Mouse (Mus musculus) heart, postnatal 10 days (tissue): Measurements from ENCODE around the gene Nucb2. TPM values are rescaled to one million over a fixed set of nuclear protein-coding genes. Genes with fewer than 3 reads are reported as not detected.

Experiments
- DNase-seq, 2 experiments: peaks; one replicate each; pipeline ENCODE4 v3.0.0; 2021
- intact Hi-C: fragments of 180-260 bp; cut with DNase I; formaldehyde crosslinking; loops from one replicate; pipeline ENCODE4 v1.15.1; 2025
- total RNA-seq, 2 experiments: library from RNA; stranded (reverse); gene quantifications; 2 replicates each; pipeline ENCODE4 v1.2.3; 2021

The Nucb2 gene
- total RNA-seq, 2 experiments from 2014 or later = 13.8 to 14.4 TPM

DNA sequence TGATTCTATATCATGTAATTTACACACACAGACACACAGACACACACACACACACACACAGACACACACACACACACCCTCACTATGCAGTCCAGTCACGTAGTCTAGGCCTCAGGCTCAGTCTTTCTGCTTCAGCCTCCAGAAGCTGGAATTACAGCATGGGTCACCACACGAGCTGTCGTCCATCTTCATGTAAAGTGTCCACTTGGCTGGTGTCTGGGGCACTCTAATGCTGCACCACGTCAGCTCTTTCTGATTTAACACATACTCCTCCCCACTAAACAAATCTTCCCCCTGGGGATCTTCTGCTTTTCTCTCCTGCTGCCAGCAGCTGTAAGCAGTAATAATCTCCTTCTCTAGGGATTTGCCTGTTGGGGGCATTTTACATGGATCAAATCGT, 13.1 kb downstream of the Nucb2 start:
- DNase-seq = no peak
- intact Hi-C loops = loop anchor here (2.0 kb wide), 1 partner anchor 58 kb away; no protein-coding TSS in a partner anchor

GRCm38 (mm10) chr7:116518155-116518554, 14.0 kb downstream of the Nucb2 start:
- intact Hi-C loops = no loop called here
- peak in 1 of 2 experiments; percentile 9 for DNase-seq

GRCm38 (mm10) chr7:116519805-116520204, 15.6 kb downstream of the Nucb2 start:
- intact Hi-C loops = no loop called here
- peak in 1 of 2 experiments; percentile 22 for DNase-seq

DNA sequence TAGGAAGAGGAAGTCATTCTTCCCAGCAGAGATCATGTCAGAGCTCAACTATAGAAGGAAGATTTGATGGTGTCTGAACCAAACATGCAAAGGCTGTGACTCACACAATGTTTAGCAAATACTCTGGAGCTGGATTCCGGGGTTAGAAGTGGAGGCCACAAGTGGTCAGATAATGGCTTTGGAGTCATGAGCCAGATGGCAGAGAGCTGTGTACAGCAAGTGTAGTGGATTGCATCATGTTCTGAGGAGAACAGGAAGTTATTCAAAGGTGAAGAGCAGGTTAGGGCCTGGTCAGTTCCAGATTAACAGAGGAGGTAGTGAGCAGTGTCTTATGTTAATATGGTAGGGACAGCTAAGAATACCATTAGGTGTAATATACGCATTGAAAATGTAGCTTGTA, 20.4 kb downstream of the Nucb2 start:
- DNase-seq = peak; percentile 29 to 47
- intact Hi-C loops = no loop called here

- intact Hi-C loops = no loop called here
- no peak for DNase-seq
Observed at GRCm38 (mm10) chr7:116529793-116530192, 25.6 kb downstream of the Nucb2 start.

DNA sequence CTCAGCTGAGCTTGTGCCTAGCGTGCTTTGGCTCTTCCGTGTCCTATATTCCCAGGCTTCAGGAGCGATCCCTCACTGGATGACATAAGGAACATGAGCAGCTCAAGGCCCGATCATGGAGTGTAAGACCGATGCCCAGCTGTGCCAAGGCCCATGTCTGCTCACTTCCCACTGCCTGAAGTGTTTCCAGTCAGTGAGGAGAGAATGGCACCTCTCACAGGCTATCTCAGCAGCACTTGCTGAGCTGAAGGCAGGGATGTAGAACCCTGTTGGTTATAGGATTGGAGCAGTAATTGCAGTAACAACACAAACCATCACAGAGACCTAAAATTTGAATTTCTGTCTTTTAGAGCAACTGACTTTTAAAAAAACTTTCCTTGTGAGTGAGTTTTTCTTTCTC, 26.3 kb downstream of the Nucb2 start:
- intact Hi-C loops = no loop called here

DNA sequence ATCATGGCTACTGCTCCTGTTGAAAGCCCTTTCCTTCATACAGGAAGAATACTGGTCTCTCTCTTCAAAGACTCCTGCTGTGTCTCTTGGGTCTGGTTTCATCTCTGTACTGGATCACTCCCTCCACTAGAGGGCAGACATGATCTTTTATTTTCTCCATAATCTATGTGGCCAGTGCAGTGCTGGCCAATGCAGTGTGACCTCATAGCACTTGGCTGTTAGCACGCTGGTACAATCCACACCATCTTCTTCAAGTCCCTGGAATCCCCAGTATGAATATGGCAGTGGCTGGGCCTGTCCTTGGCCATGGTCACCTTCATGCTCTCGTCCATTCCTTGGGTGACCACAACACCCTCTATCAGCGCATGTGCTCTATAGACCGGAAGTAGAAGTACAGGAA, 27.1 kb downstream of the Nucb2 start:
- intact Hi-C loops = loop anchor here (1.0 kb wide), 1 partner anchor 77 kb away; no protein-coding TSS in a partner anchor

More for the DNA sequence above, 26.3 kb downstream of the Nucb2 start:
- no peak for DNase-seq

DNA sequence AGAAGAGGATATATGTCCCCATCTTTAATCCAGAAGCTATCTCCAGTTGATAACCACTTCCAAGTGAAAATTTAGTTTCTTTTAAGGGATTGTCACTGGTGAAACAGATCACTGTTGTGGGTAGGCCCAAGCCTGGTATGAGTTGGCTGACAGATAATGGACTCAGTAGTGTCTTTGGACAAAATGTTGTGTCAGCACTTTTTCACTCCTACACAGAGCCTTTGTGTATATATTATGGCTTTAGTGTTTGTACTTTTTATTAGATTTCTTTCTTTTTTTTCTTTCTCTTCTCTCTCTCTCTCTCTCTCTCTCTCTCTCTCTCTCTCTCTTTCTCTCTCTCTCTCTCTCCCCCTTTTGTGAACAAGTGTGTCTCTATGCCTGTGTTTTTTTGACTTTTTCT, 52.7 kb downstream of the Nucb2 start:
- no peak for DNase-seq
- intact Hi-C loops = no loop called here

More for the DNA sequence above, 27.1 kb downstream of the Nucb2 start:
- peak; percentile 45 to 69 for DNase-seq

DNA sequence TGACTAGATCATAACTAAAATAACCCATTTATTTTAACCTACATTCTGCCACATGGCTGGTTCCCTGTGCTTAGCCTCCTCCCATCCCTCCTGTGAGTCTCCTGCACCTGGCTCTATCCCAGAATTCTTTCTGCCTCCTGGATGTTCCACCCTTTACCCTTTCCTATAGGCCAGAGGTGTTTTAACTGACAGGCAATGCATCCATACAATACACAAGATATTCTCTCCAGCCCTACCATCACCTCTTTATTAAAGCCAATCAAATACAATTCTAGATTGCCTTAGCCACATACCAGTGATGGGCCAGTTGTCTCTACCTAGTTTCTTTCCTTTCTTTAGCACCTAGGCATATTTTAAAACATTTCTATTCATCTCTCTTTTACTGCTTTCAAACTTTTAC, 70.4 kb downstream of the Nucb2 start:
- intact Hi-C loops = no loop called here
- no peak for DNase-seq

Other genes with a start within 250 kb of the Nucb2 start
- 10 to 100 TPM in 1 of 2 experiments, 1 to 10 TPM in 1; 9.5 to 11.9 TPM for gene Plekha7, start 196.0 kb upstream of the Nucb2 start, total RNA-seq
- gene Rps13, start 170.2 kb upstream of the Nucb2 start, total RNA-seq = 100 to 1,000 TPM; 356 to 364 TPM
- 10 to 100 TPM; 27.0 to 28.3 TPM for gene Pik3c2a, start 60.9 kb upstream of the Nucb2 start, total RNA-seq